Mouse (Mus musculus): ENCODE measurements at regions not wholly inside any gene's neighbourhood (a gene's known extent, or its start where the extent isn't known, plus 50 kb on each side); places are given as distances from the start of the nearest gene placed in this dataset.

DNA sequence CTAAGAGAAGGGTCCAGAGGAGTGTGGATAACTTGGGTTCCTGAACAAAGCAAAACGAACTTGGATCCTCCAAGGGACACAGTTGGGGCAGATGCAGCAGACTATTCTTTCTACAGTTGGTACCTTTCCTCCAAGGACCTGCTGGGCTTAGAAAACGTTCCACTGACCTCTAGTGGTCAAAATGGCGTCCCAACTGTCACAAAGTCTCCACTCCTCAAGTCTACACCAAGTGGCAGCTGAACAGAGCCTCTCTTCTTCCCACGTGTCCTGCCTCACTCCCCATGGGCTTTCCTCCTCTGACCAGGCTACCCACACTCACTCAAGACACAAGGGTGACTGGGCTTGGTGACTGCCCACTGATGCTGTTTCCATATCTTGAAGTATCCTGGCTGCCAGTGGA lies 67.1 kb upstream of the Parp11 start:
- no peak for DNase-seq (ENCODE audit: low read depth, low spot score)

DNA sequence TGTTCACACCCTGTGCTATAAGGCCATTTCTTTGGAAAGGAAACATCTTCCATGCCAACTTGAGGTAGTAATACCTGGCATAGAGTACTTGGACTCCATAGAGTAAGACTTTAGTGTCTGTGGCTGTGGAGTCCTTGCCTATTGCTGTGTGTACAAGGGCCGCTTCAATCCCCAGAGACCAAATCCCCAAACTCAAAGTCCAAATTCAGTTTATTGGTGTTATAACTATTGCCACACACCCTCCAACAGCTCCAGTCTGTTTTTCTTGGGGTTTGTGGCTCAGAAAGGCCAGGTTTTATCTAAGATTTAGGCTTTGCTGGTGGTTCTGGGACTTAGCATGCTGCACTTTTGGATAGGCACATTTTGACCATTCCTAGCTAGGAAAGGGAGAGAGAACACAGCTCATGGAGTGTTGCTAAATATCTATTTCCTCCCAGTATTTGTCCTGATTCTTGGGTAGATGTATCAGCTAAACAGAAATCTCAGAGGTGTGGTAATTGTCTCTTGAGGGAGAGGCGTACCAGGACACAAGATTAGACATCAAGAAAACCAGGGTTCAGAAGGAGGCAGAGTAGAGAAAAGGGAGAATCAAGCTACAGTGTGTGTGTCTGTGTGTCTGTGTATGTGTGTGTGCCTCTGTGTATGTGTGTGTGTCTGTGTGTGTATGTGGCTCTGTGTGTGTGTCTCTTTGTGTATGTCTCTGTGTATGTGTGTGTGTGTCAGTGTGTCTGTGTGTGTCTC lies 65.3 kb upstream of the Parp11 start:
- DNase-seq (ENCODE audit: low read depth, low spot score), result no peak

DNA sequence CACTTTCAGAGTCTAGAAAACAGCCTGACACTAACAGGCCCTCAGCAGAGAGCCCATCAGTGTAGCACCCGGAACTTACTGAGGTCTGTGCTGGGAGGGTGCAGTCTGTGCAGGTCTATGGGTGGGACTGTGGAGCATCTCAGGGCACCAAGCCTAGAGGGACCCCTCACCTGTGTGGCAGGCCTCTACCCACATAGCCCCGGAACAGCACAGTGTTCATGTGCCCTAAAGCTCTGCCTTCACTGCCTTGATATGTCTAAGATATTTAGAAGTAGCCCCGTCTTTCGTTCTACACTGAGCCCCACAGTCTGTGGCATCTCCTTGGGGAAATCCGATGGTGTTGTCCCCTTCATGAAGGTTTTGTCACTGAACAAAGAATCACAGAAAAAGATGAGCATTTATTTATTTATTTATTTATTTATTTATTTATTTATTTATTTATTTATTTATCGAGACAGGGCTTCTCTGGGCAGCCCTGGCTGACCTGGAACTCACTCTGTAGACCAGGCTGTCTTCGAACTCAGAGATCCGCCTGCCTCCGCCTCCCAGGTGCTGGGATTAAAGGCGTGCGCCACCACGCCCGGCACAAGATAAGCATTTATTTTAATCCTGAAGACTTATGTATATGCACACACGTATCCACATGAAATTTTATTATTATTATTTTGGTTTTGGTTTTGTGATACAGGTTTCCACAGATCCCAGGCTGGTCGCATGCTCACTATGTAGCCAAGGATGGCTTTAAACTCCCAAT lies 55.2 kb upstream of the Parp11 start:
- no peak for DNase-seq (ENCODE audit: low read depth, low spot score)

DNA sequence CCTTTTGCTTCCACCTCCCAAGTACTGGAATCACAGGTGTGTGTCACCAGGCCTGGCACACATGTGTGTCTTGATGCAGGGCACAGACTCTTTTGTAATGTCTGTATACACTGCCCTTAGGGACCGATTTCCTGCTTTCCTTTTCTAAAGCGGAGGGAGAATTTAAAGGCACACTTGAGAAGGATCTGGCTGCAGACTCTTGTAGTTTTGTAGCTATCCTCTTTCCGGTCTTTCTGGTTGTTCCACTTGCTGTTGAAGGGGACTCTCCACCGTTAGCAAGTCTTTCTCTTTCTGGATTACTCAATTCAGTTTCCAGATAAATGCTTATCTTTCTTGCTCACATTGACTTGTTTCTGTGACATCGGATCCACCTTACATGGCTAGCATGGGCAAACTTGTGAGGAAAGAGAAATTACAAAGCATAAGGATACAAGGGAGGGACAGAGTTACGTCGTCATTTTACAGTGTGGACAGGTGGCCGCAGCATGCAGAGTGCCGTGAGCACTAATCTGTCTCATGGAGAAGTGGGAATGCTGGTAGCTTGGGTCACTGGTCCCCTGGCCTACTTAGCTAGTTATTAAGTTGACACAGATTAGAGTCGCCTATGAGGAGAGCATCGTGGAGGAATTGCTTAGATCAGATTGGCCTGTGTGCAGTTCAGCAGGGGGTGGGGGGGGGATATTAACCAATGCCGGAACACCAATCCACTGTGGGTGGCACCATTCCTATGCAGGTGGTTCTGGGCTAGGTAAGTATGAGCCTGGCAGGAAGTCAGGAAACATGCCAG lies 54.4 kb upstream of the Parp11 start:
- no peak for DNase-seq (ENCODE audit: low read depth, low spot score)

DNA sequence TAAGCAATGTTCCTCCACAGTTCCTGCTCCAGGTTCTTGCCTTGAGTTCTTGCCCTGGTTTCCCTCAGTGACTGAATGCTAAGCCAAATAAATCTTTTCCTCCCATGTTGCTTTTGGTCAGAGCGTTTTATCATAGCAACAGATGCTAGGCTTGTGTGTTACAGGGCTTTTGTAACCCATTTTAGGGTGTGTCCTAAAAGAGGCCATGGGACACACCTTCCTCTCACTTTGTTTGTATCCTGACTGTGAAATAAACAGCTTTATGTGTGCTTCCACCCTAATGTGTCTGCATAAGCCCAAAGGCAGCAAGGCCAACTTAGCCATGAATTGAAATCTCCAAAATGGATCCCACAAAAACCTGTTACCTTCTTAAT lies 53.9 kb upstream of the Parp11 start:
- no peak for DNase-seq (ENCODE audit: low read depth, low spot score)

DNA sequence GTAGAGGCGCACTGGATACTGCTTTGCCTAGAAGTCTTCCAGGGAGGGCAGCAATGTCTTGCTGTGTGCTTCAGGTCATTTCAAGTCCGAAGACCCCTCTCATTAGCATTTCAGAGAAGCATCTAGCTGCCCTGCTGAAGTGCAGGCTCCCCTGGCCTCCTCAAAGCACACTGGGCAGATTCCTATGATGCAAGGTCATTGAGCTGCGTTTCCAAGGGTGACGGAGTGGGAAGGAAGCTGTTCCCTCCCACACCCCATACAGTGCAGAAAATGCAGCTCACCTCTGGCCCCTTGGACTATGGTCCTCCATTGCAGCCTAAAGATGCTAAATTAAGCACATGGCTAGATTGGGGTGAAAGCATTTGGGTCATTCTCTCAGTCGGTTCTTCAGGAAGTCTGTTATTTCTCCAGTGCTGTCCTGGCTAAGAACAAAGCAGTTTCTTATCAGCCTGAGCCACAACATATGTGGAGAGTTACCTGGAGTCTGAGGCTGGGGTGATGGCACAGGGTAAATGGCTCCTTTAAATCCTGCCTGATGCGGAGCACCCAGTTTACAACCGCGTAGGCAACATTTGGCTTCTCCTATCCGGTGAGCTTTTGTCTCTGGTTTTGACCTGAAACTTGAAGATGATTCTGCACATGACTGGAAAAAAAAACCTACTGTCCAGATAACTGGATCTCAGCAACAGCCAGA lies 52.6 kb upstream of the Parp11 start:
- no peak for DNase-seq (ENCODE audit: low read depth, low spot score)
